Mouse (Mus musculus) heart, adult 2 months (tissue): Measurements from ENCODE around the gene Hcrt.

Experiments used
- CTCF ChIP-seq: fragments of 200-600 bp; IDR thresholded peaks from 2 replicates; pipeline ENCODE4 v1.8.1; 2022; ENCODE audit warnings: antibody characterized with exemption, mild to moderate bottlenecking, moderate library complexity
- POLR2A ChIP-seq: fragments of 200-500 bp; IDR thresholded peaks from 2 replicates; pipeline ENCODE4 v1.6.1; 2011; ENCODE audit warnings: mild to moderate bottlenecking, low read depth, low read length, control low read depth; ENCODE audit not compliant: insufficient read depth

- TF ChIP-seq POLR2A (no peak), CTCF (no peak)
Observed at GRCm38 (mm10) chr11:100738749-100739148, 24.0 kb downstream of the Hcrt start.
